Mouse (Mus musculus): Measurements from ENCODE around the gene Iqch.

GRCm38 (mm10) chr9:63443695-63444094 lies 158.6 kb downstream of the Iqch start:
- TF ChIP-seq CTCF (IDR thresholded peaks at IDR 0.05; ENCODE audit: low read depth, low read length) (no peak), POLR2A (IDR thresholded peaks at IDR 0.05; ENCODE audit: extremely low read depth, insufficient read depth, low read length) (no peak)

Data from liver, adult 2 months (tissue).